Mouse (Mus musculus) ovary, adult 18-20 months (tissue): Measurements from ENCODE around the gene Wdr77.
"Not testable (repeated sequence)": the region's sequence is repeated elsewhere in the genome, so short reads cannot be mapped to it uniquely, and the experiment has no call there.

ENCODE experiments used
- DNase-seq: peaks from one replicate; pipeline ENCODE4 v3.0.0; 2022; ENCODE audit warnings: low spot score, mixed read lengths

Wdr77 gene

GRCm38 (mm10) chr3:105958974-105959580, at the start of gene Wdr77:
Gene Wdr77, plus strand, starts transcription at chr3:105959369.
- DNase-seq, result peak; percentile 94

- DNase-seq, result no peak
These were observed 48.5 kb upstream of the Wdr77 start for GRCm38 (mm10) chr3:105910519-105911190.

DNA sequence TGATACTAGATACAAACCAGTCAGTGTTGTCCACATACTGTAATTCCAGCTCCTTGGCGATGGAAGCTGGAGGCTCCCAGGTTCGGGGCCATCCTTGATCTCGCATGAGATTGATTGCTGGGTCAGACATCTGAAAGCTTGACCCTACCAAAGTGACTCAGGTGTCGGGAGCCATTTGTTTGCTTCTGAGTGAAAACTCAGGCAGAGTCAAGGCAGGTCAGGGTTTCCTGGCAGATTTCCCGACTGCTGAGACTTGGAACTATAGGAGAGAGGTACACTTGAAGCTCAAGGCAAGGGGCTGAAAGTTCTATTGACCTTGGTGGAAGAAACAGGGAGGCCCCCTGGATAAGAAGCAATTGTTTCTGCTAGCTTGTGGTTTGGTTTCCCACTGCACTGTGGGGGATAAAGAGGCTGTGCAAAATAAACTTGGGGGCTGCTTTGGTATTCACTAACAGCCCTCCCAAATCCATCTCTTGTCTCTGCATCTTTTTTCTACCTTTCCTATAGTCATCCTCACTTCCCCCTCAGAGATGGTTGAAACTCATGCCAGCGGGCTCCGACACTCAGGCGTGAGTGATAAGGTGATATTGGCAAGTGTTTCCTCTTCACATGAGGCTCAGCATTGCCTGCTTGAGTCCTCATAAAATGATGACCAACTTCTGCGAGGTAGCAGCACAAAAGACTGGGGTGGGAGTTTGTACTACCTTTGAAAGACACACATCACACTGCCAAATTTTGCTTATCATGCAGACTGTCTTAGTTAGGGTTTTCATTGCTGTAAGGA, 46.9 kb upstream of the Wdr77 start:
- no peak for DNase-seq

DNA sequence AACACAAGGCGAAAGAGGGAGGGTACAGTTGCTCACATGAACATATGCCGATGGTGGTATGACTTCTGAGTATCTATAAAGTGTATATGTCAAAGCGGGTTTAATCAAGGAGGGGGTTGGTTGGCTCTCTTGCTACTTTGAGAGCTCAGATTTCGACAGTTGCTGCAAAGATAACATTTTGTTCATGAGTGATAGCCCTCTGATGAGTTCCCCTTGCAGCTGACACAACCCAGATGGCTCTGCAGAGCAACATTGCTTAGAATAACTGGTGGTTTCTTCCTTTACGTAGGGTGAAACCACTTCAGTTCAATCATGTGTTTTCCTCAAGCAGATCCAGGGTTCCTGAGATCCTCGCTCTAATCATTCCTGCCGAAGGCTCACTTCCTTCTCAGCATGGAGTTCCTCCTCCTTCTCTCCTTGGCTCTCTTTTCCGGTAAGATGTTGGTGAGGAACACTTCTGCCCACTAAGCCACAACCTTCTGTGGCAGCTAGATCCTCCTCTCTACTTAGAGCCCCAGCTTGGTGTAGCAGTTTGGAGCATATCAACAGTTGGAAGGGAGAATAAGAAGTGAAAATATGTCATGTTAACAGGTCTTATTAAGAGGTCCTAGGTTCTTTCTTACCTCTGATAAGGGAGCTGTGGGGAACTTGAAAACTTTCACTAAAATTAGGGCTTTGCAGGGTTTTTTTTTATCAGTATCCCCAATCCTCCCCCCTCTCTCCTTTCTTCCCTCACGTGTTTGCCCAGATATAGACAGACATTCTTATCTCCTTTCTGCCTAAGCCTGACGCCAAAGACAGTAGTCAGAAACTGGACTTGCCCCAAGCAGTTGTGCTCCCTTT, 45.1 kb upstream of the Wdr77 start:
- no peak for DNase-seq

DNA sequence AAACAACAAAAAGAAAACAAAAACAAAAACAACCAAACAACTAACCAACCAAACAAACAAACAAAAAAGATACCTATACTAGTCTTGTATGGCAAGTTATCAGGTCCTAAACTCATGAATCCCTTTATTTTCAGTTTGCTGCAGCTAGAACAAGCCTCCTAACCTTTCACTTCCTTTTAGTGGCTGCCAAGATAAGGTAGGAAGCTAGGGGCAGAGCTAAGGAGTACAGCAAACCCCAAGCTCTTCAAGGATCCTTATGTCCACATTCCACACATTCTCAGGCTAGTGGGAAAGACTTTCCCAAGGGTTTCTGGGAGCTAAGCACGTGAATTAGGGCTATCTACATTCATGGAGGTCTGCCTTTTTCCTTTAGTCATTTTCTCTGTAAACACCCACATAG, 43.9 kb upstream of the Wdr77 start:
- no peak for DNase-seq

GRCm38 (mm10) chr3:105916455-105916854, 42.7 kb upstream of the Wdr77 start:
- DNase-seq, result not testable (repeated sequence)

DNA sequence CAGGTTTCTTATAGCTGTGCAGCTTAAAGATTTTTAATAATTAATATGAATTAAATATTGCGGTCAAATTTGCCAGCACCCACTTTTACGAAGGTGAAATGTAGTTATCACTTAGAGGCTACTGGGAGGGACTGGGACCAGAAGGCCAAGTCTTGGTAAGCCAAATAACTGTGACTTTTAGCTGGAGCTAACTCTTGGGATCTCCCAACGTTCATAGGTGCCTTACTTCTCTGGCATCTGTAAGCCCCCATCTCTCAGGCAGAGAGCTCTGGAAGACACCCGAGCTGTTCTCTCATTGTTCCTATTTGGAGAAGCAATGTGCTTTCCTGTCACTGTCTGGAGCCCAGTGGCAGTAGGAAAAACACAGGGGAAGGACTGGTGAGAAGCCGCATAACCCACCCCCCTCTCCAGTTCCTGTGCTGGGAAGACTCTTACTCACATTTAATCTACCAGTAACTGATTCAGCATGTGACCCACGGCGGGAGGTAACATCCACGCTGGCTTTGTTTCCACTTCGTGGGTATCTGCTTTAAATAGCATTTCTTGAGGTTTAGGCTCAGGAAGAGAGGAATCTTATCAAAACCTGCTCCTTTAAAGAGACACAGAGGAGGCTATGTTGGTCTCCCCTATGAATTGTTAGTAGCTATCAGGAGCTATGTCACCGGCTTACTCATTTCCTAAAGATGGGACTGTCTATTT, 41.4 kb upstream of the Wdr77 start:
- no peak for DNase-seq

DNA sequence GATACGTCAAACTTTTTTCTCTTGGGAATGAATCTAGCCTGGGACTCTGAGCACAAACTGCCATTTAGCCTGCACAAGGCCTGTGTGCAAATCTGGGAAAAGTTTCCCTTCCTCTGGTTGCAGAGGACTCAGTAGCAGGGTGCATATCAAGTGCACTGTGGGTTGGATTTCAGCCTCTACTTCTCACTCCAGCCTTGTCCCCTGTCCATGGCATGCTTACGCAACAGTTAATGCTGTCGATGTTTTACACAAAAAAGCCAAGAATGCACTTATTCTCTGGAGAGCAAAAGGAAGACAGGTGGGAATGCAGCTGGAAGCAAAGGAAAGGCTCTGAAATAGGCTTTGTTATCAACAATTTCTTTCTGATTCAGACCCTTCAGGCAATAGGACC, 40.8 kb upstream of the Wdr77 start:
- no peak for DNase-seq

- not testable (repeated sequence) for DNase-seq
These were observed 38.4 kb upstream of the Wdr77 start for GRCm38 (mm10) chr3:105920743-105921142.

DNA sequence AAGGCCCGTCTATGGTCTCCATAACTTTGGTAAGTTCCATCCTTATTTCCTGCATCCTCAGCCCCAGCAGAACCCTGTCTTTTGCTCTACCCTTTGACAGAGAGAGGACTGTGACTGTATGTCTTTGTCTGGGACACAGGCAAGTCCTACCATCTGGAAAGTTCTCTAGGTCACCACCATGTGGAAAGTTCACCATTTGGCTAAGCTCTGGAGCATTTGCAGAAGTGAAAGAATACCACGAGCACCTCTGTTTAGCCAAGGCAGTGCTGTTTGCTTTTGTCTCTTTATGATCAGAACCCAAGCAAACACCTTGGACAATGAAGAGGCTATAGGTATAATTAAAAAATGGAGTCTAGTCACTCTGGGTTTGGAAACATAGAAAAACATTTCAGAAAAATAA, 37.2 kb upstream of the Wdr77 start:
- no peak for DNase-seq

DNA sequence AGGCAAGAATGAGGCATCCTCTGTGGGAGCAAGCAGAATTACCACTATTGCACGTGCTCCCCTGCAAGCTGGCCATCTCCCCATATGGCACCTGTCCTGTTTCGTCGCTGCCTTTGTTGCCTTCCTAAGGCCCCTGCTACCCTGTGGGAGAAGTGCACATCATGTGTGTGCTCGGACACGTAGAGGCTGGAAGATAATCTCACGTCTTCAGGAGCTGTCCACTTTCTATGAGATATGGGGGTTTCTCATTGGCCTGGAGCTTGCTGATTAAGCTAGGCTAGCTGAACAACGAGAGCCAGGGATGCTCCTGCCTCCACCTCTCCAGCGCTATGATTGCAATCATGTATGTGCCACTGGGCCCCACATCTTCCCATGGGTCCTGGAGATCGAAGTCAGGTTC, 34.6 kb upstream of the Wdr77 start:
- no peak for DNase-seq

DNA sequence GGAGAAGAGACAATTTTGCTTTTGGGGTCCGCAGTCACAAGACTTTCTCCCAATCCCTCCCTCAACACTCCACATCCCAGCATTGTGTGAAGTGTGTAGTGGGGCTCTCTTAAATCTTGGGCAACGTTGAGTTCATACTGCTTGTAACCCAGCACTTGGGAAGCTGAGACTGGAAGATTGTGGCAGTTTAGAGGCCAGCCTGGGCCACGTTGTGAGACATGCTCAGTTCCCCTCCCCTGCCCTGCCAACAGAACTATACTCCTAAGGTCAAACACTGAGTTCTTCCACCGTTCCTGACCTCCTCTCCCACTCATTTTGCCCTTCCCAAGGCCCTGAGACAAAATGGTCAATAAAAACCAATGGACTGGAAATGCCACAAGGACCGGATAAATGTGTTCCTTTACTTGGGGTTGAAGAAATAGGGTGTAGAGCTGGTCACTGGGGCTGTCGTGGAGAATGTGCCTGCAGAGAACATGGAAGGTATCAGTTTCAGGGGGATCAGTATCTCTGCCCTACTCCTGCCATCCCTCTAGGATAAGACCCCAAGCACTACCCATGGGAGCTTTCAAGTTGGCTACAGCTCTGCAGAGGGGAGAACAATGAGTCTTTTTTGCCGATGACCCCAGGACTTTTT, 31.5 kb upstream of the Wdr77 start:
- no peak for DNase-seq

GRCm38 (mm10) chr3:105928195-105928569, 31.0 kb upstream of the Wdr77 start:
- no peak for DNase-seq

GRCm38 (mm10) chr3:105928781-105929180, 30.4 kb upstream of the Wdr77 start:
- DNase-seq, result no peak

- DNase-seq, result no peak
These were observed 29.3 kb upstream of the Wdr77 start for GRCm38 (mm10) chr3:105929821-105930220.

DNA sequence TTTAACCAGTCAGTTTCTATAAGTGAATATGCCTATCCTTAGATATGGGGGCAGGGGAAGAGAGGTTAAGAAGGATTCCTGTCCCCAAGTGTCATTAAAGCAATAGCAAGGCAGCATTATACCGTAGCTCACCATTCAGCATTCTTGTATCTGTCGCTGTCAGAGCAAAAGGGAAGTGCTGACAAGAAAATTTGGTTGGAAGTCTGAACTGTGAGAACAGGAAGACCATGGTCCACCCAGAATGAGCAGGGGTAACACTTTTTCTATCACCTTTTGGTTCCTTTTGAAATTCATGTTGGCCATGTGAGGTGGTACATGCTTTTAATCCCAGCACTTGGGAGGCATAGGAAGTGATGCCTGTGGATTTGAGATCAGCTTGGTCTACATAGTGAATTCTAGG, 28.1 kb upstream of the Wdr77 start:
- DNase-seq, result no peak

GRCm38 (mm10) chr3:105932240-105933071, 26.7 kb upstream of the Wdr77 start, which contains the start of gene I830077J02Rik:
Gene I830077J02Rik, minus strand, starts transcription at chr3:105932664.
- DNase-seq, result no peak

DNA sequence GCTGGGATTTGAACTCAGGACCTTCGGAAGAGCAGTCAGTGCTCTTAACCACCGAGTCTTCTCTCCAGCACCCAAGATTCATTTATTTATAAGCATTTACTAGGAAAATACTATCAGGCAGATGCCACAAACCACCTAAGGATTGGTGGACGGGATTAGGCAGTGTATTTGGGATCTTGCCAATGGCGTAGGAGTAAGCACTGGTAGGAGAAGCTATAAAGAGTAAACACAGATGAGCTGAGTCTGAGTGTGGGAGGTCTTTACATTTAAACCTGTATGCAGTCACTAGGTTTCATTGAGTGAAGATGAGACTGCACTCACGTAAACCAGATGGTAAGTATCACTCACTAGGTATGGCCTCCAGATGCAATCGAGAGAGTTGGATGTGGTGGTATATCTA, 25.2 kb upstream of the Wdr77 start:
- no peak for DNase-seq

DNA sequence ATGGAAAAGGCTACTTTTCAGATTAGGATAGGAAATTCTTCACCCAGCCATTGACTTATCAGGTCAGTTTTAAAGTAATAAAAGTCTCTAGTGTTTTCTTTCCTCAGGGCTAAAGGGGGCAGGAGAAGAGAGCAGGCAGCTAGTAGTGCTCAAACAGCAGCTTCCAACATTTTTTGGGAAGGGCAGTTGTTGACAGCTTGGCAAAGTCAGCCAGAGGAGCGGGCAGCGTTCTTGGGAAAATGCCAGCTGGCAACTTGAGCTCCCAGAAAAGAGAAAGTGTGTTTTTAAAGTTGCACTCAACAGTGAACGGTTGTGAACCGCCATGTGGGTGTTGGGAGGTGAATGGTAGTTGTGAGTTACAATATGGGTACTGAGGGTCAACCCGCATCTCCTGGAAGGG, 24.1 kb upstream of the Wdr77 start:
- DNase-seq, result peak; percentile 31

GRCm38 (mm10) chr3:105936111-105936510, 23.1 kb upstream of the Wdr77 start:
- DNase-seq, result no peak
